Mouse (Mus musculus) forebrain, postnatal 0 days (tissue): Measurements from ENCODE around the gene Pank4. TPM values are rescaled to one million over a fixed set of nuclear protein-coding genes. Genes with fewer than 3 reads are reported as not detected.
A peak's percentile ranks its signal among the peaks of the same experiment; 100 is the strongest.

Experiments used
- ATAC-seq: fragments of 200-750 bp; cut with Nextera tagmentation; 2 replicates; pipeline ENCODE4 v1.8.0; 2017; ENCODE audit warnings: mild to moderate bottlenecking, moderate library complexity
- DNase-seq: peaks from one replicate; pipeline ENCODE4 v3.0.0-alpha.2; 2015
- H3K27ac ChIP-seq: fragments of 300-500 bp; sonication (generic); 2 replicates; pipeline ENCODE4 v1.5.1; 2014; ENCODE audit warnings: low read depth, mild to moderate bottlenecking, antibody characterized with exemption, low read length, moderate library complexity, mixed read lengths
- H3K27me3 ChIP-seq: fragments of 300-500 bp; sonication (generic); 2 replicates; pipeline ENCODE4 v1.6.1; 2014; ENCODE audit warnings: mild to moderate bottlenecking, low read length, mixed read lengths; ENCODE audit not compliant: insufficient read depth
- H3K36me3 ChIP-seq: fragments of 300-500 bp; sonication (generic); 2 replicates; pipeline ENCODE4 v1.6.1; 2014; ENCODE audit warnings: mild to moderate bottlenecking, moderate library complexity; ENCODE audit not compliant: insufficient read depth
- H3K4me1 ChIP-seq: fragments of 300-500 bp; sonication (generic); 2 replicates; pipeline ENCODE4 v1.6.1; 2014; ENCODE audit warnings: antibody characterized with exemption; ENCODE audit not compliant: insufficient read depth
- H3K4me2 ChIP-seq: fragments of 300-500 bp; sonication (generic); 2 replicates; pipeline ENCODE4 v1.6.1; 2014; ENCODE audit warnings: low read depth, mild to moderate bottlenecking, moderate library complexity
- H3K4me3 ChIP-seq: fragments of 300-500 bp; sonication (generic); 2 replicates; pipeline ENCODE4 v1.5.1; 2014; ENCODE audit warnings: low read depth, low read length, mixed read lengths
- H3K9ac ChIP-seq: fragments of 300-500 bp; sonication (generic); 2 replicates; pipeline ENCODE4 v1.6.1; 2014; ENCODE audit warnings: mild to moderate bottlenecking
- H3K9me3 ChIP-seq: fragments of 300-500 bp; sonication (generic); 2 replicates; pipeline ENCODE4 v1.6.1; 2016; ENCODE audit warnings: low read length
- CTCF ChIP-seq: sonication (generic); IDR thresholded peaks from 2 replicates; pipeline ENCODE4 v1.5.1; 2016; ENCODE audit warnings: antibody characterized with exemption, control low read depth, low read depth
- WGBS: fragments of 180-500 bp; shearing (Covaris S2); extraction: QIAGEN DNeasy Blood & Tissue Kit; methylation state at CpG from one replicate; pipeline ENCODE4 v1.1.7; 2014; 5-methylcytosine and 5-hydroxymethylcytosine counted together
- polyA plus RNA-seq: library from polyadenylated mRNA; unstranded; fragments of >200 nt; fragmentation: Nextera tagmentation; extraction: Ambion mirVana; gene quantifications from 2 replicates; pipeline ENCODE4 v1.2.1, GENCODE M21; 2015
- total RNA-seq: library from RNA; depleted of rRNA; stranded (reverse); fragments of >200 nt; gene quantifications from 2 replicates; pipeline ENCODE4 v1.2.3, GENCODE M21; 2014

The Pank4 gene
- total and polyA plus RNA-seq, 2 experiments from 2014 or later, result 22.6 to 39.7 TPM

DNA sequence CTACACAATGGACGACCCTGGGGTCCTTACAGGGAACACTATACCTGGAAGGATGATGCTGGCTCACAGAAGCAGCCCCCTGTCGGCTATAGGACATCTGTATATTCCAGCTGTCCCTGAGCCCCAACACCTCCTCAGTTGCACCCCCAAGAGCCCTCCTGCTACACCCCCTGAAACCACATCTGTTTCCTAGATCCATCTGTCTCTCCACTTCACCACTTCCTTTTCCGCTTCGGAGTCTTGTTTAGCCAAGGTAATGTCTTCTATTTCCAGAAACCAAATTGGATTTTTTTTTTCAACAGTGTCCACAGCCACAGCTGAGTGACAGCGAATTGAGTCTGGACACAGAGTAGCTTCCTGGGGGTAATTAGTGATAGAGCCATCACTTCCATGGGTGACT is 35.5 kb downstream of the Pank4 start:
- Histone ChIP-seq H3K4me1 (no peaks in the 10 kb centered on the region), H3K9ac (no peak overlapping the region), H3K27me3 (no peaks in the 10 kb centered on the region), H3K27ac (no peak overlapping the region), H3K9me3 (no peaks in the 10 kb centered on the region), H3K36me3 (no peaks in the 10 kb centered on the region), H3K4me2 (no peak overlapping the region), H3K4me3 (no peak overlapping the region)
- ATAC-seq (no peak), DNase-seq (no peak)
- TF ChIP-seq CTCF, result no peak
- WGBS, result 94% methylated on average over 5 of the region's 5 CpGs

DNA sequence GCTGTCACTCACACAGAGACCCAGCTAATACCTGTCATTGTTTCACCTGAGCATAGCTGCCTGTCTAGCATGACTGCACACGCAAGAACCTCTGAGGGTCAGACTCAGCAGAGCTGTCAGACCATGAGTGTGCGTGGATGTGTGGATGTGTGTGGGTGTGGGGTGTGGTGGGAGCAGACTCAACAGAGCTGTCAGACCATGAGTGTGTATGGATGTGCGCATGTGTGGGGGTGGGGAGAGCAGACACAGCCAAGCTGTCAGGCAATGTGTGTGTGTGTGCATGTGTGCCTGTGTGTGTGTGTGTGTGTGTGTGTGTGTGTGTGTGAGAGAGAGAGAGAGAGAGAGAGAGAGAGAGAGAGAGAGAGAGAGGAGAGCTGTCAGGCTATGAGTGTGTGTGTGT is 41.4 kb downstream of the Pank4 start:
- DNase-seq (no peak), ATAC-seq (peak; percentile 63)
- no peak overlapping the region for H3K9ac ChIP-seq
- WGBS, result 86% methylated on average over 3 of the region's 3 CpGs
- H3K4me1 ChIP-seq, result no peaks in the 10 kb centered on the region
- H3K9me3 ChIP-seq, result no peaks in the 10 kb centered on the region
- no peak overlapping the region for H3K27ac ChIP-seq
- no peak for TF ChIP-seq CTCF
- H3K4me2 ChIP-seq, result no peak overlapping the region
- peaks cover 3% of the 10 kb centered on the region; the same call in 1 of the 2 replicates for H3K36me3 ChIP-seq
- H3K4me3 ChIP-seq, result no peak overlapping the region
- no peaks in the 10 kb centered on the region for H3K27me3 ChIP-seq

DNA sequence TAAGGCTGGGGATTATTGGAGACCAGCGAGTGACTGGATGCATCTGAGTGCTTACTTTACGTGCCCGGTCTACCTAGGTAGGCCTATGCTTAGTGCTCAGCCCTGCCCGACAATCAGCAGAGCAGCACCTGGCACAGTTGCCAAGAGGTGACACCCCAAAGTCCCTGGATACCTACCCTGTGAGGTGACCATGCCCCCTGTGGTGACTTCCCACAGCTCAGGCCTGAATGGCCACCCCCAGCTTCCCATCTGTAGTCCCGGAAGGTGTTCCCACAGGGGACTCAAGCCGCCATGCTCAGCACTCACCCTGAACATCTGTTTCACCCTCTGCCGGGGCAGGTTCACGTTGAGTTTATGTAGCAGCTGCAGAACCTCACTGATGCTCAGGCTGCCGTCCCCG is 42.4 kb downstream of the Pank4 start:
- ATAC-seq (no peak), DNase-seq (no peak)
- Histone ChIP-seq H3K9me3 (no peaks in the 10 kb centered on the region), H3K4me1 (no peaks in the 10 kb centered on the region), H3K9ac (no peak overlapping the region), H3K4me2 (no peak overlapping the region), H3K27ac (no peak overlapping the region), H3K36me3 (peaks cover 3% of the 10 kb centered on the region; the same call in 1 of the 2 replicates), H3K4me3 (no peak overlapping the region), H3K27me3 (no peaks in the 10 kb centered on the region)
- WGBS, result 67% methylated on average over 10 of the region's 10 CpGs
- no peak for TF ChIP-seq CTCF

DNA sequence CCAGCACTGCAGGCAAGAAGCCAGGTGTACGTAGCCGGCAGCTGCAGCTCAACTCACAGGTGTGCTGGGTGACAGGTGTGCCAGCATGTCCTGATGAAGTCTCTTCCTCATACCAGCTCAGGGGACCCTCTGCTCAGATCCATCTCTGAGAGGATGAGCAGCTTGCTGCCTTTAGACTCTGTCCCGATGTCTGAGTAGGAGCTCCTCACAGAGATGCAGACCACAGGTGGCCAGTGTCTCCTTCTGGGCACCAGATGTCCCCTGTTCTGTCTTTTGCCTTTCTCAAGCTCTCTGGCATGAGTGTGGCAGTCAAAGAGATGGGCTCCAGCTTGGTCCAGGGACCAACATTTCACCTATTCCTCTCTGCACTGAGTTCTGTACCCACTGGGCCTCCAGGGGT is 43.7 kb downstream of the Pank4 start:
- DNase-seq (no peak), ATAC-seq (no peak)
- H3K4me2 ChIP-seq, result no peak overlapping the region
- H3K4me1 ChIP-seq, result no peaks in the 10 kb centered on the region
- H3K27ac ChIP-seq, result no peak overlapping the region
- peaks cover 3% of the 10 kb centered on the region; the same call in 1 of the 2 replicates for H3K36me3 ChIP-seq
- no peaks in the 10 kb centered on the region for H3K27me3 ChIP-seq
- no peak overlapping the region for H3K4me3 ChIP-seq
- H3K9me3 ChIP-seq, result no peaks in the 10 kb centered on the region
- 94% methylated on average over 3 of the region's 3 CpGs for WGBS
- H3K9ac ChIP-seq, result no peak overlapping the region
- no peak for TF ChIP-seq CTCF

DNA sequence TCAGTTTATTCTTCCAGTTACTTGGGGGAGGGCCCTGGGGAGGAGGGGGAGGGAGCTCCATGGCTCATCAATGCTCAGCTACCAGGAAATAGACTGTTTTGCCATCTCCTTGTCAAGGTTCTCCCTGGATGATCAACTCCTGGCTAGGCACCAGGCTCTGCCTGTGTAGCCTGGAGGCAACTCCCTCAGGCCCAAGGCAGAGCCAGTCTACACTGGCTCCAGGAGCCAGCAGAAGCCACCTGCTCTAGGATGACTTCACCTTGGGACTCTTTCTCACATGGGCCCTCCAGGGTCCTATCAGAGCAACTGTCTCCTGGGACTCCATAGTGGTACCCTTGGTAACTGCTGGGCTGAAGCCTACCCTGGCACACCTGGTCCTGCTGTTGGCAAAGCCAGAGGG is 44.2 kb downstream of the Pank4 start:
- Histone ChIP-seq H3K4me3 (no peak overlapping the region), H3K27ac (no peak overlapping the region), H3K4me2 (no peak overlapping the region), H3K36me3 (peaks cover 3% of the 10 kb centered on the region; the same call in 1 of the 2 replicates), H3K27me3 (no peaks in the 10 kb centered on the region), H3K9me3 (no peaks in the 10 kb centered on the region), H3K9ac (no peak overlapping the region), H3K4me1 (no peaks in the 10 kb centered on the region)
- ATAC-seq (no peak), DNase-seq (no peak)
- no peak for TF ChIP-seq CTCF

DNA sequence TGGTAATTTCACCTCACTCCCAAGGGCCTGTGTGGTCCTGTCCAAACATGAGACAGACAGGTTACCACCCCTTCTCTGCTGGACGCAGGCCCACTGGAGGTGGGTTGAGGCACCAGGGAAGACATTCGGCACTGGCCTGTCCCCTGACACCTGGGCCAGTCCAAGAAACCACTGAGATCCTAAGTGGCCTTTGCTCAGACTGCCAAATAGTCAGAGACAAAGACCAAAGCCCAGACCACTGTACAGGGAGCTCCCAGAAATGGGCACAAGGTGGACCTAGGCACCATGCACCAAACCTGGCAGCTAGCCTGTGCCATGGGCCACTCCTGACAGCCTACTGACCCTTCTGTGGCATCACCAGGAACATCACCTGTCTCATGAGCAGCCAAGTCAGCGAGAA is 45.3 kb downstream of the Pank4 start:
- 85% methylated on average over 3 of the region's 3 CpGs for WGBS
- no peak overlapping the region for H3K9ac ChIP-seq
- no peaks in the 10 kb centered on the region for H3K27me3 ChIP-seq
- DNase-seq, result no peak
- ATAC-seq, result no peak
- no peak overlapping the region for H3K4me2 ChIP-seq
- peaks cover 3% of the 10 kb centered on the region; the same call in 1 of the 2 replicates for H3K36me3 ChIP-seq
- H3K4me1 ChIP-seq, result no peaks in the 10 kb centered on the region
- TF ChIP-seq CTCF, result no peak
- H3K4me3 ChIP-seq, result no peak overlapping the region
- no peaks in the 10 kb centered on the region for H3K9me3 ChIP-seq
- H3K27ac ChIP-seq, result no peak overlapping the region

DNA sequence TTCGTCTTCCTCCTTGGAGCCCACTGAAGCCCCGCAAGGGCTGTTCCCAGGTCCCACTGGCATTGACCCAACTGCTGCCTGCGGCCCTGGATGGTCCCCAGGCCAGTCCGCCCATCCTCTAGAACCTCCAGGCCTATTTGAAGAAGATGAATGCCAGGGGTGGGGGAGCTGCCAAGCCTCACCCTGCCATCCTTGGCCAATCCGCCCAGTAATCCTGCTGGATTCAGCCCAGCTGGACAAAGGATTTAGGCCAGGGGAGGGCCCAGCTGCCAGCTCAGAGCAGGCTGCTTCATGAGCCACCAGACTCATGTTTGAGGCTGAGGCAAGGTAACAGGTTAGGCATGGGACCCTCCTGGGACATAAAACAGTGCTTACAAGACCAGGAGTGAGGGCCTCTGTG is 46.9 kb downstream of the Pank4 start:
- peak; percentile 56 for DNase-seq
- ATAC-seq, result peak; percentile 8
- H3K4me3 ChIP-seq, result no peak overlapping the region
- H3K9me3 ChIP-seq, result no peaks in the 10 kb centered on the region
- TF ChIP-seq CTCF, result no peak
- H3K4me1 ChIP-seq, result no peaks in the 10 kb centered on the region
- no peaks in the 10 kb centered on the region for H3K27me3 ChIP-seq
- peaks cover 3% of the 10 kb centered on the region; the same call in 1 of the 2 replicates for H3K36me3 ChIP-seq
- 60% methylated on average over 5 of the region's 5 CpGs for WGBS
- no peak overlapping the region for H3K4me2 ChIP-seq
- no peak overlapping the region for H3K9ac ChIP-seq
- no peak overlapping the region for H3K27ac ChIP-seq
